Mouse (Mus musculus) lung, postnatal 10 days (tissue): ENCODE results near the gene Cfap44.

Experiments
- DNase-seq: peaks from one replicate; pipeline ENCODE4 v3.0.0; 2021

Cfap44 gene

GRCm38 (mm10) chr16:44394577-44395243 is at the start of gene Cfap44:
TSS of gene Cfap44 (plus strand) at chr16:44394796.
- DNase-seq = peak; percentile 86

- peak; percentile 97 for DNase-seq
These were observed 47.3 kb upstream of the Cfap44 start, which contains the start of gene Spice1 for GRCm38 (mm10) chr16:44347071-44347901. TSS of gene Spice1 (plus strand) at chr16:44347121.

GRCm38 (mm10) chr16:44349801-44350397 is 44.7 kb upstream of the Cfap44 start:
- DNase-seq = no peak

- no peak for DNase-seq
These were observed 38.3 kb upstream of the Cfap44 start for GRCm38 (mm10) chr16:44356291-44356690.

GRCm38 (mm10) chr16:44357571-44358268 is 36.9 kb upstream of the Cfap44 start:
- peak; percentile 84 for DNase-seq

- DNase-seq = peak; percentile 34
These were observed 32.4 kb upstream of the Cfap44 start for GRCm38 (mm10) chr16:44361921-44362890.

- DNase-seq = no peak
These were observed 29.1 kb upstream of the Cfap44 start for GRCm38 (mm10) chr16:44365522-44365921.

GRCm38 (mm10) chr16:44375459-44375858 is 19.1 kb upstream of the Cfap44 start:
- no peak for DNase-seq

- DNase-seq = no peak
These were observed 14.6 kb upstream of the Cfap44 start for GRCm38 (mm10) chr16:44380006-44380405.

- DNase-seq = no peak
These were observed 13.0 kb upstream of the Cfap44 start for GRCm38 (mm10) chr16:44381578-44381977.

GRCm38 (mm10) chr16:44383549-44383948 is 11.0 kb upstream of the Cfap44 start:
- no peak for DNase-seq

GRCm38 (mm10) chr16:44384251-44384650 is 10.3 kb upstream of the Cfap44 start:
- peak; percentile 14 for DNase-seq

GRCm38 (mm10) chr16:44391877-44392548 is 2.6 kb upstream of the Cfap44 start:
- DNase-seq = peak; percentile 69

GRCm38 (mm10) chr16:44404933-44405332 is 10.3 kb downstream of the Cfap44 start:
- no peak for DNase-seq

GRCm38 (mm10) chr16:44407211-44407610 is 12.6 kb downstream of the Cfap44 start:
- no peak for DNase-seq

GRCm38 (mm10) chr16:44408290-44408689 is 13.7 kb downstream of the Cfap44 start:
- no peak for DNase-seq

- peak; percentile 12 for DNase-seq
These were observed 15.6 kb downstream of the Cfap44 start for GRCm38 (mm10) chr16:44410176-44410575.

GRCm38 (mm10) chr16:44417596-44417995 is 23.0 kb downstream of the Cfap44 start:
- peak; percentile 32 for DNase-seq

GRCm38 (mm10) chr16:44421735-44422134 is 27.1 kb downstream of the Cfap44 start:
- no peak for DNase-seq

- DNase-seq = peak; percentile 42
These were observed 28.9 kb downstream of the Cfap44 start for GRCm38 (mm10) chr16:44423499-44423898.

GRCm38 (mm10) chr16:44428456-44428855 is 33.9 kb downstream of the Cfap44 start:
- no peak for DNase-seq
